Mouse (Mus musculus): Measurements from ENCODE around the gene Hcfc1. TPM values are rescaled to one million over a fixed set of nuclear protein-coding genes. Genes with fewer than 3 reads are reported as not detected.

The Hcfc1 gene
- polyA plus RNA-seq, 1 experiment from 2014 or later, result 61.1 TPM

- 83% methylated on average over 1 of the region's 1 CpGs for WGBS
- Histone ChIP-seq H3K36me3 (ENCODE audit: control insufficient read depth, insufficient read depth, low read length) (no peaks in the 10 kb centered on the region), H3K27me3 (replicated peaks; ENCODE audit: control insufficient read depth, insufficient read depth, low read length) (no peaks in the 10 kb centered on the region), H3K9ac (ENCODE audit: low read length) (no peak overlapping the region), H3K4me1 (ENCODE audit: control insufficient read depth, insufficient read depth, low read length) (no peaks in the 10 kb centered on the region), H3K4me2 (ENCODE audit: low read length) (no peak overlapping the region), H3K4me3 (ENCODE audit: low read depth, low read length) (no peak overlapping the region), H3K27ac (ENCODE audit: low read depth, low read length) (no peak overlapping the region), H3K9me3 (replicated peaks; ENCODE audit: control insufficient read depth, low read length) (no peaks in the 10 kb centered on the region)
- ATAC-seq (no peak), DNase-seq (ENCODE audit: low spot score) (no peak)
These were observed 56.1 kb downstream of the Hcfc1 start for GRCm38 (mm10) chrX:73910049-73910448.

GRCm38 (mm10) chrX:73897959-73898358, 68.2 kb downstream of the Hcfc1 start:
- H3K9me3 ChIP-seq (replicated peaks; ENCODE audit: control insufficient read depth, low read length), result no peaks in the 10 kb centered on the region
- H3K9ac ChIP-seq (ENCODE audit: low read length), result no peak overlapping the region
- no peak overlapping the region for H3K27ac ChIP-seq (ENCODE audit: low read depth, low read length)
- no peak overlapping the region for H3K4me3 ChIP-seq (ENCODE audit: low read depth, low read length)
- ATAC-seq (no peak), DNase-seq (ENCODE audit: low spot score) (no peak)
- H3K4me2 ChIP-seq (ENCODE audit: low read length), result no peak overlapping the region
- no peaks in the 10 kb centered on the region for H3K27me3 ChIP-seq (replicated peaks; ENCODE audit: control insufficient read depth, insufficient read depth, low read length)
- H3K4me1 ChIP-seq (ENCODE audit: control insufficient read depth, insufficient read depth, low read length), result no peaks in the 10 kb centered on the region
- WGBS, result 73% methylated on average over 3 of the region's 3 CpGs
- no peaks in the 10 kb centered on the region for H3K36me3 ChIP-seq (ENCODE audit: control insufficient read depth, insufficient read depth, low read length)

GRCm38 (mm10) chrX:73895719-73896118, 70.4 kb downstream of the Hcfc1 start, which contains the start of gene L1cam:
Gene L1cam, minus strand, starts transcription at chrX:73896105.
- 18% methylated on average over 2 of the region's 2 CpGs for WGBS
- Histone ChIP-seq H3K4me3 (ENCODE audit: low read depth, low read length) (no peak within 1 kb of the TSS), H3K9me3 (replicated peaks; ENCODE audit: control insufficient read depth, low read length) (no peaks in the 10 kb centered on the region), H3K36me3 (ENCODE audit: control insufficient read depth, insufficient read depth, low read length) (no peaks in the 10 kb centered on the region), H3K9ac (ENCODE audit: low read length) (no peak within 1 kb of the TSS), H3K4me2 (ENCODE audit: low read length) (no peak within 1 kb of the TSS), H3K27ac (ENCODE audit: low read depth, low read length) (no peak within 1 kb of the TSS), H3K27me3 (replicated peaks; ENCODE audit: control insufficient read depth, insufficient read depth, low read length) (no peaks in the 10 kb centered on the region), H3K4me1 (ENCODE audit: control insufficient read depth, insufficient read depth, low read length) (no peaks in the 10 kb centered on the region)
- no peak for ATAC-seq
- peak; percentile 51 for DNase-seq (ENCODE audit: low spot score)

DNA sequence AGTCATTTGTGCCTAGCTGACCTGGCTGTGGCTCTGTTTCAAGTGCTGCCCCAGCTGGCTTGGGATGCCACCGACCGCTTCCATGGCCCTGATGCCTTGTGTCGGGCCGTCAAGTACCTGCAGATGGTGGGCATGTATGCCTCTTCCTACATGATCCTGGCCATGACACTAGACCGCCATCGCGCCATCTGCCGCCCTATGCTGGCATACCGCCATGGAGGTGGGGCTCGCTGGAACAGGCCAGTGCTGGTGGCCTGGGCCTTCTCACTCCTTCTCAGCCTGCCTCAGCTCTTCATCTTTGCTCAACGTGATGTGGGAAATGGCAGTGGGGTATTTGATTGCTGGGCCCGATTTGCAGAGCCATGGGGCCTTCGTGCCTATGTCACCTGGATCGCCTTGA, 73.3 kb downstream of the Hcfc1 start:
- Histone ChIP-seq H3K36me3 (ENCODE audit: control insufficient read depth, insufficient read depth, low read length) (no peaks in the 10 kb centered on the region), H3K27ac (ENCODE audit: low read depth, low read length) (no peak overlapping the region), H3K9ac (ENCODE audit: low read length) (no peak overlapping the region), H3K4me1 (ENCODE audit: control insufficient read depth, insufficient read depth, low read length) (no peaks in the 10 kb centered on the region), H3K4me3 (ENCODE audit: low read depth, low read length) (no peak overlapping the region), H3K4me2 (ENCODE audit: low read length) (no peak overlapping the region), H3K9me3 (replicated peaks; ENCODE audit: control insufficient read depth, low read length) (no peaks in the 10 kb centered on the region), H3K27me3 (replicated peaks; ENCODE audit: control insufficient read depth, insufficient read depth, low read length) (no peaks in the 10 kb centered on the region)
- ATAC-seq (no peak), DNase-seq (ENCODE audit: low spot score) (no peak)
- WGBS, result 90% methylated on average over 14 of the region's 14 CpGs

Other genes starting within 250 kb of the Hcfc1 start
- 7.3 and 9.1 TPM in 2 replicates for gene Abcd1, start 249.8 kb downstream of the Hcfc1 start, polyA plus RNA-seq (2014; fragmentation: Nextera tagmentation; extraction: Ambion mirVana)
- 0.08 and 0.11 TPM in 2 replicates for gene Plxnb3, start 209.3 kb downstream of the Hcfc1 start, polyA plus RNA-seq (2014; fragmentation: Nextera tagmentation; extraction: Ambion mirVana)
- 1.1 and 1.8 TPM in 2 replicates for gene Srpk3, start 192.0 kb downstream of the Hcfc1 start, polyA plus RNA-seq (2014; fragmentation: Nextera tagmentation; extraction: Ambion mirVana)
- 253 and 290 TPM in 2 replicates for gene Idh3g, start 179.5 kb downstream of the Hcfc1 start, polyA plus RNA-seq (2014; fragmentation: Nextera tagmentation; extraction: Ambion mirVana)
- 148 and 189 TPM in 2 replicates for gene Ssr4, start 179.3 kb downstream of the Hcfc1 start, polyA plus RNA-seq (2014; fragmentation: Nextera tagmentation; extraction: Ambion mirVana)
- gene Pdzd4, start 141.4 kb downstream of the Hcfc1 start, polyA plus RNA-seq (2014; fragmentation: Nextera tagmentation; extraction: Ambion mirVana), result 5.4 and 8.0 TPM in 2 replicates
- gene Avpr2, start 74.3 kb downstream of the Hcfc1 start, polyA plus RNA-seq (2014; fragmentation: Nextera tagmentation; extraction: Ambion mirVana), result 0.26 TPM in 1 of 2 replicates, not detected in the other
- 53.6 and 77.2 TPM in 2 replicates for gene L1cam, start 70.3 kb downstream of the Hcfc1 start, polyA plus RNA-seq (2014; fragmentation: Nextera tagmentation; extraction: Ambion mirVana)
- 1.3 and 2.0 TPM in 2 replicates for gene Arhgap4, start 44.5 kb downstream of the Hcfc1 start, polyA plus RNA-seq (2014; fragmentation: Nextera tagmentation; extraction: Ambion mirVana)
- gene Naa10, start 44.4 kb downstream of the Hcfc1 start, polyA plus RNA-seq (2014; fragmentation: Nextera tagmentation; extraction: Ambion mirVana), result 104 TPM in 2 replicates
- gene Renbp, start 35.5 kb downstream of the Hcfc1 start, polyA plus RNA-seq (2014; fragmentation: Nextera tagmentation; extraction: Ambion mirVana), result 8.9 and 9.3 TPM in 2 replicates
- gene Irak1, start 57.6 kb upstream of the Hcfc1 start, polyA plus RNA-seq (2014; fragmentation: Nextera tagmentation; extraction: Ambion mirVana), result 22.9 and 23.7 TPM in 2 replicates
- not detected in 2 replicates for gene Opn1mw, start 161.1 kb upstream of the Hcfc1 start, polyA plus RNA-seq (2014; fragmentation: Nextera tagmentation; extraction: Ambion mirVana)
- 12.6 and 14.2 TPM in 2 replicates for gene Mecp2, start 169.0 kb upstream of the Hcfc1 start, polyA plus RNA-seq (2014; fragmentation: Nextera tagmentation; extraction: Ambion mirVana)
- not detected in 2 replicates for gene Tex28, start 201.5 kb upstream of the Hcfc1 start, polyA plus RNA-seq (2014; fragmentation: Nextera tagmentation; extraction: Ambion mirVana)
- 0.11 TPM in 1 of 2 replicates, not detected in the other for gene Tktl1, start 210.9 kb upstream of the Hcfc1 start, polyA plus RNA-seq (2014; fragmentation: Nextera tagmentation; extraction: Ambion mirVana)

All from forebrain, embryonic 14.5 days (tissue).